Mouse (Mus musculus) urinary bladder, postnatal 14 days (tissue): ENCODE data around the gene Psmc6.

Source experiments
- DNase-seq: peaks from one replicate; pipeline ENCODE4 v3.0.0; 2021; ENCODE audit warnings: low spot score

The Psmc6 gene

GRCm38 (mm10) chr14:45350931-45351859, 21.6 kb downstream of the Psmc6 start, which contains the start of gene Styx:
TSS of gene Styx (plus strand) at chr14:45351093.
- peak; percentile 97 for DNase-seq

DNA sequence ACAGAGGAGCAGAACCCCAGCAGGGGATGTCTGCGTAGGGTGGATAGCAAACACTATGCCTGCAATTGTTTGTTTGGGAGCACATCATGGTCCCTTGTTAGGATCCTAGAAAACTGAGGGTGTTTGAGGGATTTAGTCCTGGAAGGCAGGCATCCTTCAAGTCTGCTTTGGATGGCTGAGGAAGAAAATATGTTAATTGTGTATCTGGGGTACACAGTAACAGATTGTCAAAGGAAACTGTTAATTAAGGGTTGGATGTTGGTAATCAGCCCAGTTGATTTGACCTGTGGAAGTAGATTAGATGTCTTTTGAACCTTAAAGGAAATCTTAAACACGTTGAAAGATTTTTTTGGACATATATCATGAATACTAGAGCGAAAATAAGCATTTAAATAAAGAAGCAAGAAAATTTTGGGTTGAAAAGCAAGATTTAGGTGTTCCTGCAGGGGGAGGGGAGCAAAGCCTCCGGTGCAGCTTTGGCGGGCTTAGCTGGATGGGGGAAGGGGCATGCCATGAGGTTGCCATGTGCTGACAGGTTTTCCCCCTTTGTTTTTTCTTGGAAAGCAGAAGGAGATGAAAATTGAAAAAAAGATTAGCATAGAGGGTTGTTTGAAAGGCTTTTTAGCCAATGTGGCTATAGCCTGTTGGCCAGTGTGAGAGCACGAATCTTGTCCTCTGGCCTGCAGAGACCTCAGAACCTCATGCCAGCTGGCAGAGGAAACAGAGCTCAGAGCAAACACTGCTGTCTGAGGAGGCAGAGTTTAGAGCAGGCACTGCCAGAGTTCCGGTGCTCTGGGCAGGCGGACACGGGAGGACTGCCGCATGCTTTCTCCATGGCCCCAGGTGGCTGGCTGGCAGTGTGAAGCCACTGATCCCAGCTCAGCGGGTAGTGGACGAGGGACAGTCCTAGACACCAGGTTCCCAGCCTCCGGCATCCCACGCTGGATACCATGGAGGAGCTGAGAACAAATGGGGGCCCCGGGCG, 34.9 kb downstream of the Psmc6 start:
- no peak for DNase-seq

GRCm38 (mm10) chr14:45365196-45365587, 35.6 kb downstream of the Psmc6 start:
- DNase-seq: no peak

GRCm38 (mm10) chr14:45378771-45379170, 49.2 kb downstream of the Psmc6 start:
- no peak for DNase-seq

DNA sequence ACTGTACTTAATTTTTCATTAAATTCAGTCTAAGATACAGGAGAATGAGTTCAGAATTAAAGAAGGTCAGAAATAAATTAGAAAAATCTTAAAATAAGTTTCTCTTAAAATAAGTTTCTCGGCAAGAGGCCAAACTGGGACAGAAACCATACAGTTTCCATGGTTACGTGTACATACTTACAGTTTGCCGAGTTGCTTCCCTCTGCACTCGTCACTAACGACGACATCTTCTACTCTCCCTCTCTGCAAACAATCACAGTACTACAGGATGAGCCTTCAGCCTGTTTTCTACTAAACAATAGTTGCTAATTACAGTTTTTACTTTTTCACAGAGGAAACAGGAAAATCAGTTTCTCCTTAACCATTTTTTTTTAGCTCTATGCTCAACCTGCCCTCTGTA, 51.2 kb downstream of the Psmc6 start:
- DNase-seq: no peak

DNA sequence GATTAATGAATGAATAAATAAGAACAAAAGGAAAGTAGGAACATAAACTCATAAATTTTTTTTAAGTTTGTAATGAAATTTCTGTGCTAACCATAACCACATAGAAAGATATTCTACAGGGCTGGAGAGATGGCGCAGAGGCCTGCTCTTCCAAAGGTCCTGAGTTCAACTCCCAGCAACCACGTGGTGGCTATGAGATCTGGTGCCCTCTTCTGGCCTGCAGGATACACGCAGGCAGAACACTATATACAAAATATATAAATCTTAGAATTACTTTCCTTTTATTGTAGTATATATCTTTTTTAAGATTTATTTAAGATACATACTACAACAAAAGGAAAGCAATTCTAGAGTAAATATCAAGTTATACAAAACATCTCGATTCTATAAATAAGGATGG, 53.3 kb downstream of the Psmc6 start:
- DNase-seq: no peak

DNA sequence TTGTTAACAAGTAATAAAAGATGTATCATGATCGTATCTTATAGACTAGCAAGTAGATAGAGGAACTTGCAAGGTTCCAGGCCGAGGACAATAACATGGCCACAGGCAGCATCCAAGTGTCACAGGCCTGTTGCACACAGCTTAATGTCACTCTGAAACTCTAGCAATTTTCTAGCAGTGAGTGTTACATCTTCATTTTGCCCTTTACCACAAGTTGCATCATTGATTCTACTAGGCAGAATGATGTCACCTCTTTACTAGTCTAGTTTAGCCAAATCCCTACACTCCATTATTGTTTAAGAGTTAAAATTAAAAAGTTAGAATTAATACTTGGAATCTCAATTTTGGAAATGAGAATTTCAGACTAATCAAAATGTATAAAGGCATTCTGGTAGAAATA, 56.0 kb downstream of the Psmc6 start:
- no peak for DNase-seq

DNA sequence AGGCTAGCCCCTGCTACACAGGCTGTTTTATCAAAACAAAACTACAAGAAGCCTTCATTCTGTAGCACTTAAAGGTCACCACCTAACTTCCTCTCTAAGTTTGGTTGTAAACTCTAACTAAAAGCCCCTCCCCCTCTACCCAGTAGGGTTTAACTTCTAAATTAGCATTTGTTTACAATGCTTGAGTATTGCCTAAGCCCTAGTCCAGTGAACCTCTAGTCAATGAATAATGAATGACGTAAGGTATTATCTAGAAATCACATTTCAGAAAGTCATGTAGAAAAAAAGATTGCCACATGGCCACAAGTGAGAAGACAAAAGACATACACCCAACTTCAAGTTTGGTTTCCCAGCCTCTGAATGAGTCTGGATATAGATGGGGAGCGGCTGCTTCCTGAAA, 57.9 kb downstream of the Psmc6 start:
- no peak for DNase-seq

DNA sequence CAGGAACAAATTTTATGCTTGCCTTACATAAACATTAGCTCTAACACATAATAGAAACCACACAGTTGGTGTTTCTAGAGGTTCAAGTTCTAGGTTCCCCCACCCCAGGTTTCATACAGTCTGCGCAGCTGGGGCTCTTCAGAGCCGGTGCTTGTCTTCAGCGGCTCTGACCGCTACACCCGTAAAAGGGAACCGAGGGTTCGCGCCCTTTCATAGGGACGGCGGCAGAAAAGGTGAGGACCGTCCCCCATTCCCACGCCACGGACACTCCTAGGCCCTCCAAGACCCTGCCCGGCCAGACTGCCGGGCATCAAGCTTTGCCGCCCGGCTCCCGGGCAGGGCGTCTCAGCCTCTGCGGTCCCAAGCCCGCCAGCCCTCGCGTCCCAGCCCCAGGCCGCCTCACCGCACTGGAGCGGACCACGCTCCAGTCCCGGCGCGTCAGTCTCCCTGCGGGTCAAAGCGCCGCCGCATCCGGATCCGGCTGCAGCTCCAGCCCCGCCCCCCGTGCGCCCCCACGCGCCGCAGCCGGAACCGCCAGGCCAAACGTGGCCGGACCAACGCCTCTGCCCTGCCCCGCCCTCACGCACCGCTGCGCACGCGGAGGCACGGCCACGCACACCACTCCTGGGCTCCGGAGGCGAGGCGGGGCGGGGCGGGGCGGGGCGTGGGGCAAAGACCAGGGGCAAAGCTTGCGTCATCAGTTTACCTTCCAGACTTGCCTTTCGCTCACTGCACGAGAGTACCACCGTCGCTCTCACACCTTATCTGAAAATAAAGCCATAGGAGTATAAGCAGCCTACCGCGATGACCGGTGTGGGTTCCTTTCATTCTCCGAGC, 59.0 kb downstream of the Psmc6 start:
- peak; percentile 94 for DNase-seq

DNA sequence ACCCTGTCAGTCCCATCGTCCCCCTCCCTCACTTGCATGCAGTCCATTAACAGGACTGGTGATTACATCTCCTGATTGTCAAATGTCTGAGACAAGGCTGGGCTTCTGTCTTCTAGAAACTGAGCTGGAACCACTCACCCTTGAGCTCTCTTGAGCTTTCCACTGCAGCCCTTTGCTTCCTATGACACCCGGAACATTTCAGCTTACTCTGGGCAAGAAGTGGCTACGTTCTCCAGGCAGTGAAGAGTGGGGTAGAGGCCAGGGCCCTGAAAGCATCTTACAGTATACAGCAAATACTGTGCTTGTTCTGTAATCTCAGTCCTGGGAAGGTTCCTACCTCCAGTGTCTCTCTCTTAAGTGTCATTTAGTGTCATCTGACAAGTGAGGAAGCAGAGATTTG, 59.6 kb downstream of the Psmc6 start:
- DNase-seq: no peak
